Mouse (Mus musculus) CH12.LX (cell line): ENCODE measurements at regions not wholly inside any gene's neighbourhood (a gene's known extent, or its start where the extent isn't known, plus 50 kb on each side); places are given as distances from the start of the nearest gene placed in this dataset.

ENCODE experiments used
- DNase-seq: peaks from one replicate; pipeline ENCODE4 v3.0.0-alpha.2; 2013; ENCODE audit errors: extremely low read depth
- H3K27ac ChIP-seq: 2 replicates; pipeline ENCODE4 v1.5.1; 2012; ENCODE audit warnings: low read depth, mild to moderate bottlenecking, control low read depth, moderate library complexity; ENCODE audit not compliant: insufficient read depth
- H3K27me3 ChIP-seq: replicated peaks from 2 replicates; pipeline ENCODE3; 2012; ENCODE audit warnings: inconsistent platforms
- H3K36me3 ChIP-seq, 2 experiments: replicated peaks in 1 of 2; 2 replicates each; pipeline versions ENCODE3 to v1.6.1; 2012; ENCODE audit warnings: inconsistent platforms in 1 of 2, low read length in 1 of 2, mild to moderate bottlenecking in 1 of 2, mixed read lengths in 1 of 2, moderate library complexity in 1 of 2; ENCODE audit not compliant: control insufficient read depth in 1 of 2, insufficient read depth in 1 of 2
- H3K4me1 ChIP-seq, 2 experiments: 2 replicates each; pipeline ENCODE4 v1.6.1; 2012; ENCODE audit warnings: inconsistent platforms in 1 of 2, moderate library complexity in 1 of 2; ENCODE audit not compliant: insufficient read depth in 2 of 2, control insufficient read depth in 1 of 2
- H3K4me2 ChIP-seq: 2 replicates; pipeline ENCODE4 v1.6.1; 2012; ENCODE audit warnings: low read depth, mild to moderate bottlenecking, control low read depth; ENCODE audit not compliant: poor library complexity, insufficient read depth, severe bottlenecking
- H3K4me3 ChIP-seq, 3 experiments: fragments of 150-350 bp in 1 of 3; sonication (generic) in 1 of 3; replicated peaks in 1 of 3; 2 replicates each; pipeline versions ENCODE3 to v1.5.1; 2011 to 2012; ENCODE audit warnings: low read depth in 2 of 3, low read length in 2 of 3, mild to moderate bottlenecking in 2 of 3, moderate library complexity in 2 of 3, control low read depth in 1 of 3, improper control_type of control experiment in 1 of 3, inconsistent platforms in 1 of 3, mixed read lengths in 1 of 3; ENCODE audit not compliant: poor library complexity in 1 of 3
- H3K79me2 ChIP-seq: replicated peaks from 2 replicates; pipeline ENCODE4 v1.6.1; 2012; ENCODE audit warnings: mild to moderate bottlenecking, moderate library complexity; ENCODE audit not compliant: control insufficient read depth, poor library complexity, insufficient read depth, severe bottlenecking; ENCODE audit errors: extremely low read depth
- H3K9ac ChIP-seq: 2 replicates; pipeline ENCODE4 v1.6.1; 2012; ENCODE audit warnings: low read depth, mild to moderate bottlenecking, control low read depth, moderate library complexity; ENCODE audit not compliant: insufficient read depth
- H3K9me3 ChIP-seq: replicated peaks from 2 replicates; pipeline ENCODE3; 2012; ENCODE audit warnings: low read length, inconsistent platforms, mixed read lengths
- CHD1 ChIP-seq: IDR thresholded peaks from 2 replicates; pipeline ENCODE4 v1.6.1; 2012; ENCODE audit warnings: low read depth, low read length, improper control_type of control experiment, inconsistent platforms
- CHD2 ChIP-seq: IDR thresholded peaks from 2 replicates; pipeline ENCODE4 v1.6.1; 2011; ENCODE audit warnings: low read length, improper control_type of control experiment
- EP300 ChIP-seq: IDR thresholded peaks from 2 replicates; pipeline ENCODE4 v1.6.1; 2011; ENCODE audit warnings: low read length, improper control_type of control experiment
- ETS1 ChIP-seq: conservative IDR thresholded peaks from 2 replicates; pipeline ENCODE4 v1.6.1; 2012; ENCODE audit warnings: low read depth, mild to moderate bottlenecking, inconsistent platforms, low read length, improper control_type of control experiment, moderate library complexity
- HCFC1 ChIP-seq: IDR thresholded peaks from 2 replicates; pipeline ENCODE4 v1.6.1; 2012; ENCODE audit warnings: low read depth, mild to moderate bottlenecking, inconsistent platforms, low read length, improper control_type of control experiment
- IRF4 ChIP-seq: IDR thresholded peaks from 2 replicates; pipeline ENCODE4 v1.6.1; 2014; ENCODE audit warnings: low read depth, mild to moderate bottlenecking, inconsistent platforms, low read length, improper control_type of control experiment
- JUN ChIP-seq: IDR thresholded peaks from 2 replicates; pipeline ENCODE4 v1.6.1; 2011; ENCODE audit warnings: low read depth, mild to moderate bottlenecking, low read length, improper control_type of control experiment, moderate library complexity; ENCODE audit not compliant: insufficient read depth
- MAX ChIP-seq: IDR thresholded peaks from 2 replicates; pipeline ENCODE4 v1.6.1; 2011; ENCODE audit warnings: low read length, improper control_type of control experiment
- MEF2A ChIP-seq: IDR thresholded peaks from 2 replicates; pipeline ENCODE4 v1.6.1; 2014; ENCODE audit warnings: low read depth, mild to moderate bottlenecking, inconsistent platforms, low read length, improper control_type of control experiment, borderline replicate concordance
- MYC ChIP-seq: IDR thresholded peaks from 2 replicates; pipeline ENCODE4 v1.6.1; 2011; ENCODE audit warnings: low read depth, mild to moderate bottlenecking, improper control_type of control experiment, low read length
- NELFE ChIP-seq: IDR thresholded peaks from 2 replicates; pipeline ENCODE4 v1.6.1; 2011; ENCODE audit warnings: low read depth, low read length, improper control_type of control experiment
- NRF1 ChIP-seq: IDR thresholded peaks from 2 replicates; pipeline ENCODE4 v1.6.1; 2014; ENCODE audit warnings: low read depth, mild to moderate bottlenecking, inconsistent platforms, low read length, improper control_type of control experiment, moderate library complexity
- PAX5 ChIP-seq: IDR thresholded peaks from 2 replicates; pipeline ENCODE4 v1.6.1; 2012; ENCODE audit warnings: low read length, inconsistent platforms, mixed read lengths
- RAD21 ChIP-seq: IDR thresholded peaks from 2 replicates; pipeline ENCODE4 v1.6.1; 2011; ENCODE audit warnings: low read depth, mild to moderate bottlenecking, low read length, improper control_type of control experiment, moderate library complexity
- RCOR1 ChIP-seq: conservative IDR thresholded peaks from 2 replicates; pipeline ENCODE4 v1.6.1; 2012; ENCODE audit warnings: low read depth, mild to moderate bottlenecking, inconsistent platforms, low read length, improper control_type of control experiment
- TBP ChIP-seq: conservative IDR thresholded peaks from 2 replicates; pipeline ENCODE4 v1.6.1; 2011; ENCODE audit warnings: low read depth, low read length, improper control_type of control experiment
- USF1 ChIP-seq: IDR thresholded peaks from 2 replicates; pipeline ENCODE4 v1.6.1; 2014; ENCODE audit warnings: low read depth, mild to moderate bottlenecking, inconsistent platforms, low read length, improper control_type of control experiment
- USF2 ChIP-seq: conservative IDR thresholded peaks from 2 replicates; pipeline ENCODE4 v1.6.1; 2011; ENCODE audit warnings: low read depth, low read length, improper control_type of control experiment
- ZKSCAN1 ChIP-seq: IDR thresholded peaks from 2 replicates; pipeline ENCODE4 v1.6.1; 2012; ENCODE audit warnings: low read depth, inconsistent platforms, low read length, improper control_type of control experiment, borderline replicate concordance
- ZNF384 ChIP-seq: IDR thresholded peaks from 2 replicates; pipeline ENCODE4 v1.6.1; 2012; ENCODE audit warnings: low read depth, low read length, improper control_type of control experiment, inconsistent platforms
- dilution Hi-C: fragments of 300-500 bp; cut with MboI; formaldehyde crosslinking; loops from 2 replicates; pipeline ENCODE4 v1.14.3; 2020; ENCODE audit warnings: low sequenced_read_pairs; ENCODE audit not compliant: extremely low pct_unique_long_range_greater_than_20kb, extremely low pct_ligation_motif_present
- in situ Hi-C: fragments of 300-500 bp; cut with MboI; formaldehyde crosslinking; loops from 3 replicates; pipeline ENCODE4 v1.14.3; 2019; ENCODE audit warnings: low sequenced_read_pairs, low pct_ligation_motif_present, low pct_unique_long_range_greater_than_20kb, mixed read lengths

DNA sequence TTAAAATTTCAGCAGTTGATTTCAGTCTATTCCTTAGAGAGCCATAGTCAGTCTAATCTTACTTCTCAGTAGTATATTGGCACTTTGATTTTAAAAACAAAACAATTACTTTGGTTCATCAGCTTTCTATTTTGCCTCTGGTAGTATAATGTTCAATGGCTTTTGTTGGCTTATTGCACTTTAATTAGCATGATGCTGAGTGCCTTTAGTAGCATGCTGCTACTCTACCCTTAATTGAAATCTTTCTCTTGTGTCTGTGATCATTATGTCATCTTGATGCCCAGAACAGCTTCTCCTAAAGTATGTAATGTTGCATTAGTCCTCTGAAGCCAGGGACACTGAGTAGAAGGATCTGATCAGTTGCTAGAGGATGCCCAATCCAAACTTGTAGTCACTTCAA lies 330.7 kb downstream of the 1700008P02Rik start:
- Histone ChIP-seq H3K79me2 (no peaks in the 10 kb centered on the region), H3K27ac (no peak overlapping the region), H3K27me3 (no peaks in the 10 kb centered on the region), H3K4me3 (no peak overlapping the region), H3K36me3 (no peaks in the 10 kb centered on the region), H3K4me1 (no peaks in the 10 kb centered on the region), H3K4me2 (no peak overlapping the region), H3K9me3 (no peaks in the 10 kb centered on the region), H3K9ac (no peak overlapping the region)
- in situ Hi-C loops = no loop called here
- TF ChIP-seq RAD21 = no peak
- no peak for TF ChIP-seq CHD1
- no peak for TF ChIP-seq JUN
- TF ChIP-seq MYC = no peak
- TF ChIP-seq CHD2 = no peak
- no peak for TF ChIP-seq ETS1
- no peak for TF ChIP-seq MEF2A
- no peak for TF ChIP-seq ZNF384
- TF ChIP-seq EP300 = no peak
- no peak for TF ChIP-seq IRF4
- no peak for TF ChIP-seq USF1
- no peak for TF ChIP-seq PAX5
- TF ChIP-seq RCOR1 = no peak
- no peak for TF ChIP-seq HCFC1
- DNase-seq = no peak
- dilution Hi-C loops = no loop called here

DNA sequence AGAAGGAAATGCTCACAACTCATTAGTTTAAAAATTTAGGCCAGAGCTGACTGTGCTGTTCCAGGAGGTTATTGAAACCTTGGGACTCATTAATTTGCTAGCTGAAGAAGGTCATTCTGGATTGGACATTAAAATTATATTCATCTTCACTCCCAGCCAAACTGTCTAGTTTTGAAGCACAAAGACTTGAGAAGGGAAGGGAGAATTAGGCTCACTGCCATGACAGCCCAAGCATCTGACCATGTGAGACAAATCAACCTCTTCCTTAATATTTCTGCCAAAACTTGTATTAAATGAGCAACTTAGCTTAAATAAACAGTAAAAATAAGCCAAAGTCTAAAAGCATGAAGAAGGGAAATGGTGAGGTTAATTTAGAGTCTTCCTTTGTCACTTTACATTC lies 339.6 kb downstream of the 1700008P02Rik start:
- dilution Hi-C loops = no loop called here
- TF ChIP-seq MAX (no peak), PAX5 (no peak), USF2 (no peak), HCFC1 (no peak), NRF1 (no peak), IRF4 (no peak), ZKSCAN1 (no peak), NELFE (no peak), TBP (no peak)
- no peak for DNase-seq
- in situ Hi-C loops = no loop called here
- no peaks in the 10 kb centered on the region for H3K4me1 ChIP-seq
- no peaks in the 10 kb centered on the region for H3K79me2 ChIP-seq
- no peak overlapping the region for H3K9ac ChIP-seq
- H3K4me2 ChIP-seq = no peak overlapping the region
- no peak overlapping the region for H3K4me3 ChIP-seq
- no peaks in the 10 kb centered on the region for H3K36me3 ChIP-seq
- H3K27ac ChIP-seq = no peak overlapping the region
- no peaks in the 10 kb centered on the region for H3K9me3 ChIP-seq
- no peaks in the 10 kb centered on the region for H3K27me3 ChIP-seq
